Mouse (Mus musculus) hindbrain, embryonic 12.5 days (tissue): ENCODE measurements around the gene Tmem108. TPM values are rescaled to one million over a fixed set of nuclear protein-coding genes. Genes with fewer than 3 reads are reported as not detected.
A peak's percentile ranks its signal among the peaks of the same experiment; 100 is the strongest.

ENCODE experiments used
- ATAC-seq: fragments of 200-750 bp; cut with Nextera tagmentation; 2 replicates; pipeline ENCODE4 v1.8.0; 2017; ENCODE audit warnings: moderate TSS enrichment; ENCODE audit not compliant: low FRiP score
- H3K27ac ChIP-seq: fragments of 300-500 bp; sonication (generic); 2 replicates; pipeline ENCODE4 v1.5.1; 2016; ENCODE audit warnings: mild to moderate bottlenecking
- H3K27me3 ChIP-seq: fragments of 300-500 bp; sonication (generic); 2 replicates; pipeline ENCODE4 v1.6.1; 2016; ENCODE audit warnings: mild to moderate bottlenecking
- H3K36me3 ChIP-seq: fragments of 300-500 bp; sonication (generic); 2 replicates; pipeline ENCODE4 v1.6.1; 2016; ENCODE audit warnings: mild to moderate bottlenecking
- H3K4me1 ChIP-seq: fragments of 300-500 bp; sonication (generic); 2 replicates; pipeline ENCODE4 v1.6.1; 2016
- H3K4me2 ChIP-seq: fragments of 300-500 bp; sonication (generic); replicated peaks from 2 replicates; pipeline ENCODE4 v1.6.1; 2016; ENCODE audit warnings: mild to moderate bottlenecking
- H3K4me3 ChIP-seq: fragments of 300-500 bp; sonication (generic); 2 replicates; pipeline ENCODE4 v1.5.1; 2016; ENCODE audit warnings: mild to moderate bottlenecking
- H3K9ac ChIP-seq: fragments of 300-500 bp; sonication (generic); 2 replicates; pipeline ENCODE4 v1.6.1; 2016; ENCODE audit warnings: mild to moderate bottlenecking, moderate library complexity
- H3K9me3 ChIP-seq: fragments of 300-500 bp; sonication (generic); replicated peaks from 2 replicates; pipeline ENCODE4 v1.6.1; 2016; ENCODE audit warnings: mild to moderate bottlenecking
- WGBS: fragments of 180-500 bp; shearing (Covaris S2); methylation state at CpG from one replicate; pipeline ENCODE4 v1.1.7; 2016; 5-methylcytosine and 5-hydroxymethylcytosine counted together
- polyA plus RNA-seq: library from polyadenylated mRNA; unstranded; fragments of >200 nt; fragmentation: Nextera tagmentation; extraction: Ambion mirVana; gene quantifications from 2 replicates; pipeline ENCODE4 v1.2.1, GENCODE M21; 2016

Tmem108 gene
- polyA plus RNA-seq, 1 experiment from 2014 or later = 22.4 TPM

GRCm38 (mm10) chr9:103548606-103549005, 213.0 kb downstream of the Tmem108 start:
- ATAC-seq = no peak
- H3K36me3 ChIP-seq = no peaks in the 10 kb centered on the region
- peaks cover 23% of the 10 kb centered on the region for H3K27me3 ChIP-seq
- H3K27ac ChIP-seq = no peak overlapping the region
- no peak overlapping the region for H3K9ac ChIP-seq
- peaks cover 49% of the 10 kb centered on the region for H3K4me1 ChIP-seq
- WGBS = 87% methylated on average over 3 of the region's 3 CpGs
- H3K9me3 ChIP-seq = no peaks in the 10 kb centered on the region
- H3K4me3 ChIP-seq = no peak overlapping the region
- H3K4me2 ChIP-seq = no peak overlapping the region

GRCm38 (mm10) chr9:103546695-103547645, 214.7 kb downstream of the Tmem108 start:
- Histone ChIP-seq H3K27me3 (peaks cover 9% of the 10 kb centered on the region; the same call in 1 of the 2 replicates), H3K4me2 (peak overlapping the region; percentile 18; the same call in 1 of the 2 replicates), H3K36me3 (no peaks in the 10 kb centered on the region), H3K9ac (no peak overlapping the region), H3K4me1 (peaks cover 49% of the 10 kb centered on the region), H3K27ac (peak overlapping the region; percentile 48), H3K9me3 (no peaks in the 10 kb centered on the region), H3K4me3 (no peak overlapping the region)
- no peak; the same call in 1 of the 2 replicates for ATAC-seq
- WGBS = 54% methylated on average over 22 of the region's 22 CpGs

GRCm38 (mm10) chr9:103545729-103546128, 215.9 kb downstream of the Tmem108 start:
- Histone ChIP-seq H3K9ac (no peak overlapping the region), H3K4me3 (no peak overlapping the region), H3K36me3 (no peaks in the 10 kb centered on the region), H3K4me1 (peaks cover 42% of the 10 kb centered on the region), H3K27ac (no peak overlapping the region), H3K27me3 (peaks cover 9% of the 10 kb centered on the region), H3K9me3 (no peaks in the 10 kb centered on the region), H3K4me2 (no peak overlapping the region)
- ATAC-seq = no peak
- 80% methylated on average over 4 of the region's 4 CpGs for WGBS

- no peak overlapping the region for H3K9ac ChIP-seq
- no peak overlapping the region for H3K4me3 ChIP-seq
- H3K4me2 ChIP-seq = no peak overlapping the region
- H3K9me3 ChIP-seq = no peaks in the 10 kb centered on the region
- H3K27ac ChIP-seq = no peak overlapping the region
- no peaks in the 10 kb centered on the region for H3K36me3 ChIP-seq
- ATAC-seq = 0 out of 2 replicates have a peak, but pooled peaks have one; percentile 30
- 41% methylated on average over 4 of the region's 4 CpGs for WGBS
- peaks cover 14% of the 10 kb centered on the region for H3K27me3 ChIP-seq
- peaks cover 39% of the 10 kb centered on the region for H3K4me1 ChIP-seq
Measured at GRCm38 (mm10) chr9:103545271-103545670, 216.4 kb downstream of the Tmem108 start.

GRCm38 (mm10) chr9:103544599-103544998, 217.0 kb downstream of the Tmem108 start:
- Histone ChIP-seq H3K4me1 (peaks cover 43% of the 10 kb centered on the region), H3K9me3 (no peaks in the 10 kb centered on the region), H3K4me3 (no peak overlapping the region), H3K4me2 (no peak overlapping the region), H3K27ac (no peak overlapping the region), H3K9ac (no peak overlapping the region), H3K36me3 (no peaks in the 10 kb centered on the region), H3K27me3 (peaks cover 18% of the 10 kb centered on the region)
- 70% methylated on average over 1 of the region's 1 CpGs for WGBS
- ATAC-seq = no peak

- ATAC-seq = no peak
Measured at GRCm38 (mm10) chr9:103540518-103540917, 221.1 kb downstream of the Tmem108 start.

GRCm38 (mm10) chr9:103538047-103538816, 223.4 kb downstream of the Tmem108 start:
- WGBS = 32% methylated on average over 8 of the region's 8 CpGs
- H3K27ac ChIP-seq = peak overlapping the region; percentile 17; the same call in 1 of the 2 replicates
- H3K36me3 ChIP-seq = no peaks in the 10 kb centered on the region
- H3K9ac ChIP-seq = peak overlapping the region; percentile 35; the same call in 1 of the 2 replicates
- peak; percentile 82 for ATAC-seq
- no peak overlapping the region for H3K4me2 ChIP-seq
- H3K4me1 ChIP-seq = peaks cover 36% of the 10 kb centered on the region
- no peak overlapping the region for H3K4me3 ChIP-seq
- H3K27me3 ChIP-seq = peaks cover 9% of the 10 kb centered on the region; the same call in 1 of the 2 replicates
- H3K9me3 ChIP-seq = no peaks in the 10 kb centered on the region

More at GRCm38 (mm10) chr9:103540518-103540917, 221.1 kb downstream of the Tmem108 start:
- Histone ChIP-seq H3K36me3 (no peaks in the 10 kb centered on the region), H3K4me2 (no peak overlapping the region), H3K27me3 (peaks cover 12% of the 10 kb centered on the region; the same call in 1 of the 2 replicates), H3K9ac (no peak overlapping the region), H3K4me1 (peaks cover 43% of the 10 kb centered on the region), H3K9me3 (no peaks in the 10 kb centered on the region), H3K4me3 (no peak overlapping the region), H3K27ac (no peak overlapping the region)
- WGBS = 88% methylated on average over 8 of the region's 8 CpGs

GRCm38 (mm10) chr9:103536059-103536634, 225.5 kb downstream of the Tmem108 start:
- Histone ChIP-seq H3K9ac (no peak overlapping the region), H3K4me2 (no peak overlapping the region), H3K36me3 (no peaks in the 10 kb centered on the region), H3K27me3 (peaks cover 9% of the 10 kb centered on the region; the same call in 1 of the 2 replicates), H3K9me3 (no peaks in the 10 kb centered on the region), H3K4me3 (no peak overlapping the region), H3K27ac (no peak overlapping the region), H3K4me1 (peaks cover 34% of the 10 kb centered on the region)
- WGBS = 73% methylated on average over 6 of the region's 6 CpGs
- ATAC-seq = no peak

- Histone ChIP-seq H3K4me3 (no peak overlapping the region), H3K4me2 (peak overlapping the region; percentile 13; the same call in 1 of the 2 replicates), H3K36me3 (no peaks in the 10 kb centered on the region), H3K27me3 (no peaks in the 10 kb centered on the region), H3K4me1 (peaks cover 31% of the 10 kb centered on the region), H3K27ac (peak overlapping the region; percentile 12; the same call in 1 of the 2 replicates), H3K9ac (no peak overlapping the region), H3K9me3 (no peaks in the 10 kb centered on the region)
- ATAC-seq = peak; percentile 68
- WGBS = 17% methylated on average over 10 of the region's 10 CpGs
Measured at GRCm38 (mm10) chr9:103525041-103525537, 236.5 kb downstream of the Tmem108 start.

- no peak overlapping the region for H3K4me2 ChIP-seq
- no peak overlapping the region for H3K27ac ChIP-seq
- H3K4me3 ChIP-seq = no peak overlapping the region
- ATAC-seq = peak; percentile 75
- no peaks in the 10 kb centered on the region for H3K36me3 ChIP-seq
- H3K9ac ChIP-seq = no peak overlapping the region
- H3K9me3 ChIP-seq = no peaks in the 10 kb centered on the region
- H3K27me3 ChIP-seq = no peaks in the 10 kb centered on the region
- WGBS = 11% methylated on average over 5 of the region's 5 CpGs
- peaks cover 31% of the 10 kb centered on the region for H3K4me1 ChIP-seq
Measured at GRCm38 (mm10) chr9:103524600-103524999, 237.0 kb downstream of the Tmem108 start.

GRCm38 (mm10) chr9:103523742-103524403, 237.8 kb downstream of the Tmem108 start:
- Histone ChIP-seq H3K4me2 (no peak overlapping the region), H3K36me3 (no peaks in the 10 kb centered on the region), H3K9me3 (no peaks in the 10 kb centered on the region), H3K4me1 (peaks cover 31% of the 10 kb centered on the region), H3K9ac (no peak overlapping the region), H3K27me3 (no peaks in the 10 kb centered on the region), H3K4me3 (no peak overlapping the region), H3K27ac (no peak overlapping the region)
- 0 out of 2 replicates have a peak, but pooled peaks have one; percentile 36 for ATAC-seq
- WGBS = 53% methylated on average over 7 of the region's 7 CpGs
